Mouse (Mus musculus): Measurements from ENCODE around the gene Terb2.

- peak; percentile 97 for TF ChIP-seq CTCF (conservative IDR thresholded peaks at IDR 0.05; ENCODE audit: insufficient read depth, insufficient read length, low read depth, low read length)
- no peak for TF ChIP-seq POLR2A (IDR thresholded peaks at IDR 0.05; ENCODE audit: low read depth, low read length)
Observed at GRCm38 (mm10) chr2:122243671-122244131, 57.6 kb downstream of the Terb2 start.

All from kidney, adult 2 months (tissue).